12 mouse cellular contexts compared by ENCODE assay signal in the genomic region with DNA sequence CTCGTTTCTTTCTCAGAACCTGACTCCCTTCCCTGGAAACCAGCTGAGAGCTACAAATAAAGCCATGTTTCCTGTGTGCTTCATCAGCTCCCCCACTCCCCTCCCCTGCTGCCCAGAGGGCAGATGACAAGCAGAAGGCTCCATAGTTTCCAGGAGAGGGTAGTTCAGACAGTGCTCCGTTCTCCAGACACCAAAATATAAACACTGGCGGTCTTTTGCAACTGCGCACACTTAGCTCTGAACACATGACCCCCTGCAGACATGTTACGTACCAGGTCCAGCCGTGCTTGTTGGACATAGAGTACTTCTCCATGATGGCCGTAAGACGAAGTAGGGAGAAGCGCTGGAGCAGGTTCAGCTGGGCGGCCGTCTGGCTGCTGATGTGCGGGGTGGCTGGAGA.
DNase-seq lines count a peak whose midpoint lies in the region; ATAC-seq and TF ChIP-seq lines count a peak whose summit lies in the region.
"Had no signal": no experiment of that assay in that cellular context is flagged by ENCODE, and none has a peak within 500 bp of the region (broad histone marks: within the 10 kb centered on the region; RNA-seq: fewer than 3 reads in every experiment).

No protein-coding gene starts in this region.

- H3K27me3 ChIP-seq in forebrain, embryonic 10.5 days (ENCODE audit: poor library complexity, severe bottlenecking) = no peaks in the 10 kb centered on the region
- no peaks in the 10 kb centered on the region for H3K27me3 ChIP-seq in forebrain, postnatal 0 days (ENCODE audit: insufficient read depth, low read length)
- H3K27me3 ChIP-seq in hindbrain, embryonic 16.5 days (replicated peaks; ENCODE audit: control insufficient read depth, insufficient read depth, low read length) = no peaks in the 10 kb centered on the region
- H3K27me3 ChIP-seq in neural tube, embryonic 13.5 days = no peaks in the 10 kb centered on the region
- H3K27me3 ChIP-seq: liver, embryonic 13.5 days had no signal

- intact Hi-C loops in left cerebral cortex, adult 2 months (cut with DNase I) = no loop called here
- intact Hi-C loops in left cerebral cortex, postnatal 10 days (cut with DNase I) = no loop called here

- H3K9ac ChIP-seq in forebrain, postnatal 0 days = no peak overlapping the region
- H3K9ac ChIP-seq in hindbrain, embryonic 16.5 days (ENCODE audit: low read depth, low read length) = no peak overlapping the region
- peak overlapping the region; percentile 32; the same call in 1 of the 2 replicates for H3K9ac ChIP-seq in neural tube, embryonic 13.5 days
- H3K9ac ChIP-seq: liver, embryonic 13.5 days had no signal

- H3K4me1 ChIP-seq in forebrain, embryonic 10.5 days = peaks cover 20% of the 10 kb centered on the region
- H3K4me1 ChIP-seq in forebrain, postnatal 0 days (ENCODE audit: insufficient read depth) = no peaks in the 10 kb centered on the region
- H3K4me1 ChIP-seq in hindbrain, embryonic 16.5 days (ENCODE audit: control insufficient read depth, insufficient read depth, low read depth, low read length) = no peaks in the 10 kb centered on the region
- H3K4me1 ChIP-seq in neural tube, embryonic 13.5 days (replicated peaks) = peaks cover 27% of the 10 kb centered on the region

- WGBS in forebrain, embryonic 10.5 days = 83% methylated on average over 12 of the region's 12 CpGs
- 80% methylated on average over 12 of the region's 12 CpGs for WGBS in forebrain, postnatal 0 days
- WGBS in hindbrain, embryonic 16.5 days = 72% methylated on average over 12 of the region's 12 CpGs
- WGBS in neural tube, embryonic 13.5 days = 55% methylated on average over 12 of the region's 12 CpGs

- H3K4me2 ChIP-seq in forebrain, postnatal 0 days (ENCODE audit: low read depth) = no peak overlapping the region
- H3K4me2 ChIP-seq in hindbrain, embryonic 16.5 days (ENCODE audit: low read length) = no peak overlapping the region
- H3K4me2 ChIP-seq in neural tube, embryonic 13.5 days = peak overlapping the region; percentile 27
- H3K4me2 ChIP-seq: liver, embryonic 13.5 days had no signal

- H3K4me3 ChIP-seq in forebrain, embryonic 10.5 days = no peak overlapping the region
- no peak overlapping the region for H3K4me3 ChIP-seq in forebrain, postnatal 0 days (ENCODE audit: low read depth, low read length)
- no peak overlapping the region for H3K4me3 ChIP-seq in left cerebral cortex, adult 2 months
- no peak overlapping the region for H3K4me3 ChIP-seq in hindbrain, embryonic 16.5 days (ENCODE audit: low read length)
- no peak overlapping the region for H3K4me3 ChIP-seq in neural tube, embryonic 13.5 days
- H3K4me3 ChIP-seq: liver, embryonic 13.5 days had no signal

- no peak for TF ChIP-seq CTCF in forebrain, postnatal 0 days (IDR thresholded peaks at IDR 0.05; ENCODE audit: low read depth)
- TF ChIP-seq CTCF in left cerebral cortex, adult 2 months (IDR thresholded peaks at IDR 0.05) = no peak

- peaks cover 10% of the 10 kb centered on the region; the same call in 1 of the 2 replicates for H3K9me3 ChIP-seq in forebrain, embryonic 10.5 days
- H3K9me3 ChIP-seq in forebrain, postnatal 0 days (ENCODE audit: low read length) = no peaks in the 10 kb centered on the region
- no peaks in the 10 kb centered on the region for H3K9me3 ChIP-seq in hindbrain, embryonic 16.5 days (ENCODE audit: control insufficient read depth, low read length)
- H3K9me3 ChIP-seq in neural tube, embryonic 13.5 days = no peaks in the 10 kb centered on the region

- ATAC-seq in forebrain, postnatal 0 days = no peak
- peak; percentile 52 for ATAC-seq in hindbrain, embryonic 16.5 days
- ATAC-seq in neural tube, embryonic 13.5 days (ENCODE audit: low read depth) = peak; percentile 52; the same call in 1 of the 2 replicates

- DNase-seq in forebrain, embryonic 10.5 days (ENCODE audit: extremely low spot score, low spot score) = no peak
- DNase-seq in forebrain, postnatal 0 days = no peak
- no peak for DNase-seq in left cerebral cortex, adult 2 months (ENCODE audit: extremely low spot score in 1 of 2, low spot score in 2 of 2)
- no peak for DNase-seq in left cerebral cortex, postnatal 10 days (ENCODE audit: extremely low spot score in 1 of 2, low spot score in 2 of 2)
- DNase-seq in gastrocnemius, adult 8-10 months (ENCODE audit: low spot score in 2 of 2) = no peak
- DNase-seq in B cell, adult 2 months = no peak
- DNase-seq: adrenal gland, postnatal 10 days; heart, postnatal 4 days; liver, embryonic 13.5 days; thymus, adult 18-20 months had no signal

- peaks cover 18% of the 10 kb centered on the region for H3K36me3 ChIP-seq in forebrain, embryonic 10.5 days (replicated peaks)
- no peaks in the 10 kb centered on the region for H3K36me3 ChIP-seq in forebrain, postnatal 0 days (ENCODE audit: insufficient read depth)
- no peaks in the 10 kb centered on the region for H3K36me3 ChIP-seq in hindbrain, embryonic 16.5 days (ENCODE audit: control insufficient read depth, insufficient read depth, low read length)
- H3K36me3 ChIP-seq in neural tube, embryonic 13.5 days = peaks cover 14% of the 10 kb centered on the region

- H3K27ac ChIP-seq in forebrain, embryonic 10.5 days = peak overlapping the region; percentile 22; the same call in 1 of the 2 replicates
- no peak overlapping the region for H3K27ac ChIP-seq in forebrain, postnatal 0 days (ENCODE audit: low read depth, low read length)
- H3K27ac ChIP-seq in left cerebral cortex, adult 2 months = peak overlapping the region; percentile 65
- no peak overlapping the region for H3K27ac ChIP-seq in hindbrain, embryonic 16.5 days (ENCODE audit: low read depth, low read length)
- peak overlapping the region; percentile 68 for H3K27ac ChIP-seq in neural tube, embryonic 13.5 days (replicated peaks)
- H3K27ac ChIP-seq: liver, embryonic 13.5 days had no signal

Comparison
In these comparisons a context has a peak if more than half of its experiments do, and no peak if none do; other contexts are left out.
1. H3K27ac ChIP-seq: peak in forebrain, embryonic 10.5 days (single experiment), left cerebral cortex, adult 2 months (single experiment) and neural tube, embryonic 13.5 days (single experiment); none in forebrain, postnatal 0 days (single experiment) and hindbrain, embryonic 16.5 days (single experiment).